Mouse (Mus musculus) kidney, adult 2 months (tissue): Measurements from ENCODE around the gene Nmnat2.

ENCODE experiments used
- CTCF ChIP-seq: fragments of 200-500 bp; conservative IDR thresholded peaks from 2 replicates; pipeline ENCODE4 v1.5.1; 2011; ENCODE audit warnings: low read depth, mild to moderate bottlenecking, control low read depth, low read length, moderate library complexity, mixed read lengths; ENCODE audit not compliant: insufficient read depth, insufficient read length
- POLR2A ChIP-seq: fragments of 200-500 bp; IDR thresholded peaks from one replicate; pipeline ENCODE4 v1.6.1; 2011; ENCODE audit warnings: low read depth, low read length, control low read depth

DNA sequence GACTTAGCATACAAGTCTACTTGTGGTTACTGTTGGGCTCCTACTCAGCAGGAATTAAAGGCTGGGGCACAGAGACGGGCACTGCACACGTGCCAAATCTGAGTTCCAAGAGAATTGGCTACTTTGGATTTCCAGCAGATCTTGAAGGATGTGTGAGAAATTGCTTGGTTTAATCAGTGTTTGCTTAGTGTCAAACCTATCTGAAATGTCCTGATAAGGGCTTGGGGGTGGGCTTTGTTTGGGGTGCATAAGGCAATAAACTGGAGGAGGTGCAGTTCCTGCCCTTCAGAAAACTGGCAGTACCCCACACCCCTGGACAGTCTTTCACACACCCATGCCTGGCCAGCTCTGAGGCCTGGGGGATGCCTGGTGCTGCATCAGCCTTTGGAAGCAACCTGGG is 94.7 kb downstream of the Nmnat2 start:
- TF ChIP-seq CTCF (no peak), POLR2A (no peak)
